Mouse (Mus musculus): ENCODE data around the gene Ccl6.

DNA sequence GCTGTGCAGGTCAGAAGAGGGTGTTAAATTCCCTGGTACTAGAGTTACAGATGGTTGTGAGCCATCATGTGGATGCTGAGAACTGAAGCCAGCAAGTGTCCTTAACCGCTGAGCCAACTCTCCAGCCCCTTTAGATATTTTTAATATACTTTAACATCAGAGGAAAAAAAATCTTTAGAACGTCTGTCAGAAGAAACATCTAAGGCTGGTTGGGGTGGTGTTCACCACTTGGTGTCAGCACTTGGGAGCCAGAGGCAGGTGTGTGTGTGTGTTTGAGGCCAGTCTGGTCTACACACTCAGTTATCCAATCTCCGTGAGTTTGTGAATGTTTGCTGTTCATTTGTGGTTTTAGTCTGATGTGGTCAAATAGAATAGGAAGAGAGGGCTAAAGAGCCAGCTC, 13.9 kb downstream of the Ccl6 start:
- TF ChIP-seq POLR2A (IDR thresholded peaks at IDR 0.05; ENCODE audit: extremely low read depth, insufficient read depth, low read length) (no peak), CTCF (IDR thresholded peaks at IDR 0.05; ENCODE audit: low read depth, low read length) (no peak)
